Mouse (Mus musculus) cortical plate, adult 2 months (tissue): ENCODE measurements around the gene Trip10. TPM values are rescaled to one million over a fixed set of nuclear protein-coding genes. Genes with fewer than 3 reads are reported as not detected.

Experiments
- H3K27ac ChIP-seq: fragments of 200-500 bp; 2 replicates; pipeline ENCODE4 v1.5.1; 2012; ENCODE audit warnings: low read length, control low read depth, inconsistent platforms; ENCODE audit not compliant: insufficient read depth
- H3K4me1 ChIP-seq: fragments of 200-500 bp; 2 replicates; pipeline ENCODE4 v1.6.1; 2011; ENCODE audit warnings: low read length; ENCODE audit not compliant: control insufficient read depth, insufficient read depth
- H3K4me3 ChIP-seq: fragments of 200-500 bp; 2 replicates; pipeline ENCODE4 v1.5.1; 2011; ENCODE audit warnings: mild to moderate bottlenecking, low read length, control low read depth; ENCODE audit not compliant: insufficient read depth
- CTCF ChIP-seq: fragments of 200-500 bp; IDR thresholded peaks from 2 replicates; pipeline ENCODE4 v1.5.1; 2011; ENCODE audit warnings: mild to moderate bottlenecking, control low read depth, low read length; ENCODE audit not compliant: insufficient read depth; ENCODE audit errors: extremely low read depth
- POLR2A ChIP-seq: fragments of 200-500 bp; IDR thresholded peaks from 2 replicates; pipeline ENCODE4 v1.6.1; 2011; ENCODE audit warnings: mild to moderate bottlenecking, low read length, control low read depth; ENCODE audit not compliant: insufficient read depth; ENCODE audit errors: extremely low read depth
- polyA plus RNA-seq: library from polyadenylated mRNA; depleted of rRNA; stranded (reverse); fragments of >200 nt; gene quantifications from 2 replicates; pipeline ENCODE4 v1.2.3, GENCODE M21; 2012

Trip10 gene
- polyA plus RNA-seq, 1 experiment = 10.1 TPM

DNA sequence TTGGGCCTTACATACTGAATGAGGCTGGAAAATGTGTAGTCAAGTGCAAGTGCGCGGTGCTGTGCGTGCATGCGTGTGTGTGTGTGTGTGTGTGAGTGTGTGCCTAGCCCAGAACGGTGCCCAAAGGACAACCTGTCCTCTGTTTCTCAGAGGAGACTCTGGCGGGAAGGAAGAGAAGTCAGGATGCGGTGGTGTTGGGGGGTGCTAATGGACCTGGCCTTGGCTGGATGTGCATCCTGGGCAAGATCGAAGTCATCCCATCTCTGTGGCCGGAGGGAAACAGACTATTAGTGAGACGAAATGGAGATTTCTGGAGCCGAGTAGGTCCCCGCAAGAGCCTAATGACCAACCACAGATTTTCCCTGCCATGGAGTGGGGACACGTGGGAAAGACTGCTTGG, 484 bp upstream of the Trip10 start:
- Histone ChIP-seq H3K4me1 (peaks cover 2% of the 10 kb centered on the region; the same call in 1 of the 2 replicates), H3K4me3 (peak overlapping the region; percentile 48; the same call in 1 of the 2 replicates), H3K27ac (peak overlapping the region; percentile 7; the same call in 1 of the 2 replicates)
- TF ChIP-seq CTCF (no peak), POLR2A (no peak)

DNA sequence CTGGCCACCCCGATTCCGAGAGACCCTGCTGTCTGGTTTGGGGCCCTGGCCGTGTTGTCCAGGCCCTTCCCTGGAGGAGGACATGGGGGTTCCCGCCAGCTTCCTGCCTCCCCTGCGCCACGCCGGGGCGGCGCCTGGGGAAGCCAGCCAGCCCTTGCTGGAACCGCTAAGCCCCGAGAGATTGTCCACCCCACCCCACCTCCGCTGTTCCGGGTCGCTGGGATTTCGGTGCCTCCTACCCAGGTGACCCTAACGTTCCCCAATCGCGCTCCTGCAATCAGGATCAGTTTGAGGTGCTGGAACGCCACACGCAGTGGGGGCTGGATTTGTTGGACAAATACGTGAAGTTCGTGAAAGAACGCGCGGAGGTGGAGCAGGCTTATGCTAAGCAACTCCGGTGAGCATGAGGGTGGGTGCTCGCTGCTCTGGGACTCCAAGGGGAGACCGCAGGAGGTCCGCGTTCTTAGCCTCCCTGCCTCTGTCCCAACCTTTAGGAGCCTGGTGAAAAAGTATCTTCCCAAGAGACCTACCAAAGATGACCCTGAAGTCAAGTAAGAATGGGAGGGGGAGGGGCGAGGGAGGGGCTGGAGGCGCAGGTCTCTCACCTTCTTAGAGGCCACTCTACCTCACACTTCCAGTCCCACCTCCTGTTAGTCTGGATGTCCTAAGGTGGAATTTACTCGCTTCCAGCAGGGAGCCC, 1.4 kb downstream of the Trip10 start:
- no peak for TF ChIP-seq POLR2A
- TF ChIP-seq CTCF = no peak
- peak overlapping the region; percentile 48 for H3K4me3 ChIP-seq
- peak overlapping the region; percentile 32; the same call in 1 of the 2 replicates for H3K27ac ChIP-seq
- peaks cover 2% of the 10 kb centered on the region; the same call in 1 of the 2 replicates for H3K4me1 ChIP-seq

DNA sequence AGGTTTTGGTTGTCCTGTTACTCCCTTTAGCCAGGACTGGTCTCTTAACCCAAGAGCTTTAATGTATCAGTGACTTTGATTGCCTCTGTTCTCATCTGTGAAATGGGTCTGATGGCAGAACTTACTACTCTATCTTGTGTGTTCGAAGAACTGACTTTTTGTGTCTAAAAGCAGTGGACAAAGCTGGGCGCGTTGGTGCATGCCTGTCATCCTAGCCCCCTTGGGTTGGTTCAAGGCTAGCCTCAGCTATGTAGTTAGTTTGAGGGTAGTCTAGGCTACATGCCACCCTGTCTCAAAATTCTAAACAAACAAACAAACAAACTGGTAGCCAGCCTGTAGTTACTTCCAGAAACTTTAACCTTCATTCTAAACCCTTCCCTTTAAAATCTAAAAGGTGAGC, 2.2 kb downstream of the Trip10 start:
- Histone ChIP-seq H3K4me3 (no peak overlapping the region), H3K4me1 (peaks cover 2% of the 10 kb centered on the region; the same call in 1 of the 2 replicates), H3K27ac (no peak overlapping the region)
- no peak for TF ChIP-seq CTCF
- TF ChIP-seq POLR2A = no peak

DNA sequence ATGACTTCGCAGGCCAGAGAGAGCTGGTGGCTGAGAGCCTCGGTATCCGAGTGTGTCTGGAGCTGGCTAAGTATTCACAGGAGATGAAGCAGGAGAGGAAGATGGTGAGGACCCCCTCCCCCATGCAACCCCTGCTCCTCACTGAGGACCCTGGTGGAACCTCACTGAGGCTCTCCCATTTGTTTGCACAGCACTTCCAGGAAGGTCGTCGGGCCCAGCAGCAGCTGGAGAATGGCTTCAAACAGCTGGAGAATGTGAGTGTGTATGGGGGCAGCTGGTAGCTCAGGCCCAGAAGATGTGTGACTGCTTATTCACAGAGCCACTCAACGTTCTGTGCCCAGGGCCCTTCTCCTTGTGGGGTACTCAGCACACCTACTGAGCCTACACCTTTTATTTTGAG, 4.1 kb downstream of the Trip10 start:
- Histone ChIP-seq H3K4me1 (no peaks in the 10 kb centered on the region; the same call in 1 of the 2 replicates), H3K27ac (no peak overlapping the region), H3K4me3 (no peak overlapping the region)
- TF ChIP-seq POLR2A = no peak
- TF ChIP-seq CTCF = no peak

DNA sequence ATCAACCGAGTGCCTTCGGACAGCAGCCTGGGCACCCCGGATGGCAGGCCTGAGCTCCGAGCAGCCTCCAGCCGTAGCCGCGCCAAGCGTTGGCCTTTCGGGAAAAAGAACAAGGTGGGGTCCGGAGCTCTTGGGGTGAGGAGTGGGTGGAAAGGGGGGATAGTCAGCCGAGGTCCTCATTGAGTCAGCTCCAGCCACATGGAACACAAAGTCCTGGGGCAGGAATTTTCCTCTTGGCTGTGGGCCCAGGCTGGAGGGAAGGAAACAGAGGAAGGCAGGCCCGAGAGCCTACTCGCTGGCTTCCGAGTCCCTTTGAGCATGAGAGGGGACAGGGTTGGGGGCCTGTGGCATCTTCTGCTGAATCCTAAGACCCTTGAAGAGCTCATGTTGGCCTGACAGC, 6.1 kb downstream of the Trip10 start:
- TF ChIP-seq POLR2A = no peak
- TF ChIP-seq CTCF = no peak
- Histone ChIP-seq H3K4me3 (no peak overlapping the region), H3K4me1 (no peaks in the 10 kb centered on the region), H3K27ac (no peak overlapping the region)

DNA sequence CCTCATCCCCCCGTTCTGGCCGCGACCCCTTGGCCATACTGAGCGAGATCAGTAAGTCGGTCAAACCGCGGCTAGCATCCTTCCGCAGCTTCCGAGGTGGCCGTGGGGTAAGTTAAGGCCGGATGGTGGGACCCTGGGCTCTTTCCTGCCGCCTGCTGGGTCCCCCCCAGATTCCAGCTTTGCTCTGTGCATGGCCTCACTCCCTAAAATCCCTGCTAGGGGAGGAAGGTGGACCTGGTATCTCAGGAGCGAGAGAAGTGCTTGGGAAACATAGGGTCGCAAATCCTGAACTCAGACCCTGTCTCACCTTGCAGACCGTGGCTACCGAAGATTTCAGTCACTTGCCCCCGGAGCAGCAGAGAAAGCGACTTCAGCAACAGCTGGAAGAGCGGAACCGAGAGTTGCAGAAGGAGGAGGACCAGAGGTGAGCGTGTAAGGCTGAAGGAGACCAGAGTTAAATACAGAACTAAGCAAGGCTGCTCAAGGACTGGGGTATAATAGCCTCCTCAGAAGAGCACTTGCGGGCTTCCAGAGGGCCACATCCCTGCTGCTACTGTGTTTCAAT, 7.7 kb downstream of the Trip10 start:
- TF ChIP-seq POLR2A = no peak
- no peak for TF ChIP-seq CTCF
- Histone ChIP-seq H3K4me3 (no peak overlapping the region), H3K27ac (no peak overlapping the region), H3K4me1 (no peaks in the 10 kb centered on the region)

DNA sequence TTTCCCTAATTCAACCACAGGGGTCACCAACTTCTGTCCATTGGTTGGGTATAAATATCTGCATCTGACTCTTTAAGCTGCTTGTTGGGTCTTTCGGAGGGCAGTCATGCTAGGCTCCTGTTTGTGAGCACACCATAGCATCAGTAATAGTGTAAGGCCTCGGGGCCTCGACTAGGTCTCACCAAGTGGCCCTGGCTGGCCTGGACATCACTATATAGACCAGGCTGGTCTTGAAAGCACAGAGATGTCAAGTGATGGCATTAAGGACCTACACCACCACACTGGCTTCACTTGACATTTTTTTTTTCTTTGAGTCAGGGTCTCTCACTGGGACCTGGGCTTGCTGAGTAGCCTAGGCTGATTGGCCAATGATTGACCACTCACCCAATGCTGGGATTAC, 8.9 kb downstream of the Trip10 start:
- Histone ChIP-seq H3K4me3 (no peak overlapping the region), H3K4me1 (no peaks in the 10 kb centered on the region), H3K27ac (no peak overlapping the region)
- TF ChIP-seq CTCF (no peak), POLR2A (no peak)

DNA sequence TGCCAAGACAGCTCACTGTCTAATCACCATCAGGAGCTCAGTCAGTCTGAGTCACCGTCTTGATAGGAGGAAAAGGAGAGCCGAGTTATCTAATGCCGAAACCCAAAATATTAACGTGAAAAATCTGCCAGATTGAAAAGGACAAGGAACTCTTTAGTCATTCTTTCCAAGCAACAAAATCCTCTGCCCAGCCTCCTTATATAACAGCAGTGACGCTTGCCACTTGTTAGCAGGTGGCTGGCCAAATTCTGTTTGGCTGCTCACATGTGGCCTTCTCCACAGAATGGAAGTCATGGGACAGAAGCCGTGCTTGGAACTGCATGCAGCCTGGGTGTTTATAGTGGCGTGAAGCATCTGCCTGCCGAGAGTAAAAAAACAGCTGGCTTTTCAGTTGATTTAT, 10.5 kb downstream of the Trip10 start:
- TF ChIP-seq CTCF (no peak), POLR2A (no peak)
- no peak overlapping the region for H3K27ac ChIP-seq
- no peaks in the 10 kb centered on the region for H3K4me1 ChIP-seq
- no peak overlapping the region for H3K4me3 ChIP-seq

DNA sequence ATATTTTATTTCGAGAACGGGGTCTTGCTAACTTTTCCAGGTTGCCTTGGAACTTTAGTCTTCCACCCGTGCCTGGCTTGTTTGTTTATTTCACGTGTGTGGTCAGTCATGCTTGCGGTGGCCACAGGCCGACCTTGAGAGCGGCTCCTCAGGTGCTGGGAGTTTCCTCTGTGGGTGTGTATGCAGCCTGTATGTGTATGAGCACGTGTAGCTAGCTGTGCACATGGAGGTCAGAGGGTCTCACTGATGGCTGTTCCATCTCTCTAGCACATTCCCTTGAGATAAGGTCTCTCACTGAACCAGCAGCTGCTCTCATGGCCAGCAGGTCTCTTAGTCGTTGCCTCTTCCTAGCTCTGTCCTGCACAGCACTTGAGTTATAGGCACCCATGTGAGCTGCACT, 11.1 kb downstream of the Trip10 start:
- TF ChIP-seq CTCF (no peak), POLR2A (no peak)
- Histone ChIP-seq H3K4me1 (no peaks in the 10 kb centered on the region), H3K4me3 (no peak overlapping the region), H3K27ac (no peak overlapping the region)

DNA sequence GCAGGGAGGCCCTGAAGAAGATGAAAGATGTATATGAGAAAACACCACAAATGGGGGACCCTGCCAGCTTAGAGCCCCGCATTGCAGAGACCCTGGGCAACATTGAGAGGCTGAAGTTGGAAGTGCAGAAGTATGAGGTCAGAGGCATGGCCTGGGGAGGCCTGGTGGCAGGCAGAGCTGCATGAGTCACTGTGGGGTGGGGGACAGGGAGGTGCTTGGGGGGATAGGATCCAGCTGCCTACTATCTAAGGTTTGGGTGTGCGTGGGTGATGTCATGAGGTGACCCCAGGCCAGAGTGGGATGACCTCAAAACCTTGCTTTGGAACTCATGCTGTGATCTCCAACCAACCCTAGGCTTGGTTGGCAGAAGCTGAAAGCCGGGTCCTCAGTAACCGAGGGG, 12.0 kb downstream of the Trip10 start:
- no peaks in the 10 kb centered on the region for H3K4me1 ChIP-seq
- no peak overlapping the region for H3K27ac ChIP-seq
- no peak overlapping the region for H3K4me3 ChIP-seq
- TF ChIP-seq CTCF (no peak), POLR2A (no peak)

DNA sequence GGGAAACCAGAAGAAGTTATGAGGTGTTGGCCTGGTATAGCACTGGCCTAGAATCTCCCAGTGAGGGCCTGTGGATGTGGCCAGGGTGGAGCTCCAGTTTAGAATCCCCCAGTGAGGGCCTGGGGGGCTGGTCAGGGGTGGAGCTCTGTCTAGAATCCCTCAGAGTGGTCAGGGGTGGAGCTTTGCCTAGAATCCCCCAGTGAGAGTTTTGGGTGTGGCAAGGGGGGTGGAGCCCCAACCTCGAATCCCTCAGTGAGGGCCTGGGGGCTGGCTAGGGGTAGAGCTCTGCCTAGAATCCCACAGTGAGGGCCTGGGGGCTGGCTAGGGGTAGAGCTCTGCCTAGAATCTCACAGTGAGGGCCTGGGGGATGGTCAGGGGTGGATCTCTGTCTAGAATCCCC, 12.5 kb downstream of the Trip10 start:
- no peaks in the 10 kb centered on the region for H3K4me1 ChIP-seq
- H3K27ac ChIP-seq = no peak overlapping the region
- no peak overlapping the region for H3K4me3 ChIP-seq
- TF ChIP-seq CTCF (no peak), POLR2A (no peak)
